Mouse (Mus musculus) midbrain, postnatal 0 days (tissue): ENCODE results near the gene Bcl2a1d. TPM values are rescaled to one million over a fixed set of nuclear protein-coding genes. Genes with fewer than 3 reads are reported as not detected.
"Not testable (repeated sequence)": the region's sequence is repeated elsewhere in the genome, so short reads cannot be mapped to it uniquely, and the experiment has no call there.

Source experiments
- ATAC-seq: fragments of 200-750 bp; cut with Nextera tagmentation; 2 replicates; pipeline ENCODE4 v1.8.0; 2017; ENCODE audit warnings: moderate number of reproducible peaks, mild to moderate bottlenecking, moderate TSS enrichment, moderate library complexity; ENCODE audit not compliant: low FRiP score
- DNase-seq: peaks from one replicate; pipeline ENCODE4 v3.0.0-alpha.2; 2015; ENCODE audit warnings: low spot score
- H3K27ac ChIP-seq: fragments of 300-500 bp; sonication (generic); 2 replicates; pipeline ENCODE4 v1.5.1; 2014; ENCODE audit warnings: low read depth, mild to moderate bottlenecking, low read length, mixed read lengths
- H3K27me3 ChIP-seq: fragments of 300-500 bp; sonication (generic); 2 replicates; pipeline ENCODE4 v1.6.1; 2014; ENCODE audit warnings: low read length, control low read depth, mixed read lengths; ENCODE audit not compliant: insufficient read depth
- H3K36me3 ChIP-seq: fragments of 300-500 bp; sonication (generic); 2 replicates; pipeline ENCODE4 v1.6.1; 2014; ENCODE audit warnings: low read length, control low read depth, mixed read lengths; ENCODE audit not compliant: insufficient read depth
- H3K4me1 ChIP-seq: fragments of 300-500 bp; sonication (generic); 2 replicates; pipeline ENCODE4 v1.6.1; 2014; ENCODE audit warnings: mild to moderate bottlenecking, control low read depth, antibody characterized with exemption, low read length, mixed read lengths; ENCODE audit not compliant: insufficient read depth
- H3K4me2 ChIP-seq: fragments of 300-500 bp; sonication (generic); 2 replicates; pipeline ENCODE4 v1.6.1; 2014; ENCODE audit warnings: low read depth, mild to moderate bottlenecking, low read length, mixed read lengths; ENCODE audit not compliant: poor library complexity, severe bottlenecking
- H3K4me3 ChIP-seq: fragments of 300-500 bp; sonication (generic); 2 replicates; pipeline ENCODE4 v1.5.1; 2014; ENCODE audit warnings: low read depth, mild to moderate bottlenecking, low read length, moderate library complexity
- H3K9ac ChIP-seq: fragments of 300-500 bp; sonication (generic); replicated peaks from 2 replicates; pipeline ENCODE4 v1.6.1; 2014; ENCODE audit warnings: mild to moderate bottlenecking, low read length, moderate library complexity, mixed read lengths; ENCODE audit not compliant: poor library complexity, severe bottlenecking
- H3K9me3 ChIP-seq: fragments of 300-500 bp; sonication (generic); 2 replicates; pipeline ENCODE4 v1.6.1; 2016; ENCODE audit warnings: low read length, control low read depth
- CTCF ChIP-seq: IDR thresholded peaks from 2 replicates; pipeline ENCODE4 v1.5.1; 2016; ENCODE audit warnings: antibody characterized with exemption, mild to moderate bottlenecking
- WGBS: fragments of 180-500 bp; shearing (Covaris S2); extraction: QIAGEN DNeasy Blood & Tissue Kit; methylation state at CpG from one replicate; pipeline ENCODE4 v1.1.7; 2014; 5-methylcytosine and 5-hydroxymethylcytosine counted together
- polyA plus RNA-seq: library from polyadenylated mRNA; unstranded; fragments of >200 nt; fragmentation: Nextera tagmentation; extraction: Ambion mirVana; gene quantifications from 2 replicates; pipeline ENCODE4 v1.2.1, GENCODE M21; 2015
- total RNA-seq: library from RNA; depleted of rRNA; stranded (reverse); fragments of >200 nt; gene quantifications from 2 replicates; pipeline ENCODE4 v1.2.3, GENCODE M21; 2014

Gene Bcl2a1d
- total and polyA plus RNA-seq, 2 experiments from 2014 or later, result not detected

DNA sequence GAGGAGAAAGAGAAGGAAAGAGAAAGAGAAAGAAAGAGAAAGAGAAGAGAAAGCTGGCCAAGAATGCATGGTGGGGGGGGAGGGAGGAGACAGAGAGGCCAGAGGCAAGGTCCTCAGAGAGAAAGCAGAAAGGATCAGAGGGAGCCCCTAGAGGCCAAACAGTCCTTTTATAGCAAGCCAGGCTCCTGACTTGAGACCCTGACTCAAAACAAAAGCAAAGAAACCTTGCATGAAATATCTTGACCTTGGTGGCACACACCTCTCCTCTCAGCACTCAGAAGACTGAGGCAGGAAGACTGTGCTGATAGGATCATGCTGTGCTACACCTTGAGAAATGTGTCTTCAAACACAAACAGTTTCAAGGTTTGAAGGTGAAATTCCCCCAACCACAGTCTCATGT lies 10.1 kb downstream of the Bcl2a1d start:
- not testable (repeated sequence) for H3K27me3 ChIP-seq, DNase-seq, ATAC-seq, H3K36me3 ChIP-seq, H3K4me3 ChIP-seq, H3K9ac ChIP-seq, H3K4me1 ChIP-seq, H3K9me3 ChIP-seq, H3K4me2 ChIP-seq, H3K27ac ChIP-seq

DNA sequence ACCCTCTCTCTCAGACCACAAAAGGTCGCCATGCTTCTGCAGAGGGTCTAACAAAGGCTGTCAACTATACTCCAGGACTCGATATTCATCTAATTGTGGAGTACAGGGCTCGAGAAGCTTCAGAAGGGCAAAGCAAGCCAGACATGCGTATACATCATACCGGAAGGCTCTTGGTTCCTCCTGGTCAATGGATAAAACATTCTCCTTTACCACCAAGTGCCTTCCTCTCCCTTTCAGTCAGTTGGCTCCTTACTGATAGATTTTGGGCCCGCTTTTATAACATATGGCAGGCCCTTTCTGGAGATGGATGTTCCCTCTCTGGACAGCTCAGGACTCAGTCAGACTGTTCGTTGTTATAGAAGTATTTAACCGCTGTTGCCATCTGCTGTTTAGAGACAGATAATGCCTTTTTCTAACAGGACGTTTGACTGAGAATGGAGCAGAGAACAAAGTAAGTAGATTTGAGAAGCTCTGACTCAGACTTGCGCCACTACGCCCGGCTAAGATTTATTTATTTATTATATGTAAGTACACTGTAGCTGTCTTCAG lies 11.7 kb downstream of the Bcl2a1d start, which contains the start of gene Mthfsl:
Gene Mthfsl (minus strand): TSS at position 308 of the 549 bp plus-strand sequence.
- peak; percentile 30 for TF ChIP-seq CTCF
- Histone ChIP-seq H3K4me2 (peak within 1 kb of the TSS; percentile 32; the same call in 1 of the 2 replicates), H3K4me3 (peak within 1 kb of the TSS; percentile 35), H3K27ac (peak within 1 kb of the TSS; percentile 69)
- not testable (repeated sequence) for H3K36me3 ChIP-seq, H3K27me3 ChIP-seq, H3K9me3 ChIP-seq, H3K4me1 ChIP-seq, H3K9ac ChIP-seq
- peak; percentile 81 for ATAC-seq
- 8% methylated on average over 10 of the region's 12 CpGs for WGBS
- DNase-seq, result peak; percentile 10

DNA sequence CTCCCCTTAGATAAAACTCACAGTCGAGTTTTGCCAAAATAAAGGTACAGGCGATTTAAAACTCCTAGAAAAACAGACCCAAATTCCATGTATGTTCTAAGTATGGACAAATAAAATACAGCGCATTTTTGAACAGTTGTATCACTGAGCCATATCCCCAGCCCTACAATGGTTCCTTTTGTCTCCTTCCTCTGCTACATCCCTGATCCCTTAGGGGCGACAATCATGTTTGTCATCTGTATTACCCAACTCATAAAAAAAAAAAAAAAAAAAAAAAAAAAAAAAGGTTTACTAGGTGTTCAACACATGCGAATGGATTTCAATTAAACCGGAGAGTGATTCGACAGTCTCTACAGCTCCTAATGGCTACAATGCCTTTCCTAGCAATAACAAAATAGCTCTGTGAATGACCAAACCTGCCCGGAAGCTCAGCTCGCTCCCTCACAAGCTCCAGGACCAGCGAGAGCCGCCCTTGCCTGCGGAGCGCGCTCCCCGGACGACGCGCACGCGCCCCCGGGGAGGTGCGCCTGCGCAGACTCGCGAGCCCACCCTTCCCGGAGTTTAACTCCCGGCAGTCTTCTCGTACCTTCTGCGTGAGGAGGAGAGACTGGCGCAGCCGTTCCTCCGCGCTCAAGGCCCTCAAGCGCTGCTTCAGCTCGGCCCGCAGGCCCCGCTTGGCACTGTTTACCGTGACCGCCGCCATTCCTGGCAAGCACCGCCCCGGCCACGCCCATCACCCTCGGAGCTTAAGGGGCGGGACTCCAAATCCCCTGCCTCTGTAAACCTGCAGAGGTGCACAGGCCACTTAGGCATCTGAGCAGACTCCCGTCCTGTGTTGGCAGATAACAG lies 12.4 kb downstream of the Bcl2a1d start:
- H3K27me3 ChIP-seq, H3K4me1 ChIP-seq, H3K36me3 ChIP-seq, H3K9ac ChIP-seq, H3K9me3 ChIP-seq: not testable (repeated sequence)
- peak overlapping the region; percentile 28; the same call in 1 of the 2 replicates for H3K4me2 ChIP-seq
- H3K27ac ChIP-seq, result peak overlapping the region; percentile 47; the same call in 1 of the 2 replicates
- peak overlapping the region; percentile 35 for H3K4me3 ChIP-seq
- ATAC-seq (peak; percentile 93), DNase-seq (peak; percentile 42)
- WGBS, result 8% methylated on average over 12 of the region's 46 CpGs

DNA sequence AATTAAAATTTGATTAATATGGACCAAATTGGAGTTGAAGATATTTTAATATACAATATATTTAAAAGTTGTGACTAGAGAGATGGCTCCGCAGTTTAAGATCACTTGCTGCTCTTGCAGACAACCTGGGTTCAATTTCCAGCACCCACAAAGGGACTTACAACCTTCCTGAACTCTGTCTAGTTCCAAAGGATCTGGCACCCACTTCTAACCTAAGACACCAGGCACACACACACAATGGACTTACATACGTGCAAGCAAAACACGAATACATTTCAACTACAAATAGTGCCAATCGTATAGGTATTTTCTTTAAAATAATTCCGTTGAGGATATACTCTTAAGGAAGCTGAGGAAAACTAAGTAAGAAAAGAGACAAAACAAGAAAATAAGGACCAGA lies 13.1 kb downstream of the Bcl2a1d start:
- not testable (repeated sequence) for H3K9ac ChIP-seq

DNA sequence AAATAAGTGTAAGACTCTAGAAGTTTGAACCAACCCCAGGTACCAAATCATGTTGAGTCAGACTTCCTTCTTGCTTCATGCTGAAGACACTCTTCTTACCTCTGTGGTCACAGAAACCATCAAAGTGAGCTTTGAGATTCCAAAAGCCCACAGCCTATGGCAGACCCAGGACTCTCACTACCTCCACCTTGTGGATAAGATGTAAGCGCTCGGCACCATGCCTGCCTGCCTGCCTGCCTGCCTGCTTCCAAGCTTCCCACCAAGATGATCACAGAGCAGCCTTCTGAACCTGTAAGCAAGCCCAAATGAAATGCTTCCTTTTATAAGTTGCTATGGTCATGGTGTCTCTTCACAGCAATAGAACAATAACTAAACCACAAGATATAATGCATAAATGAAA lies 13.6 kb downstream of the Bcl2a1d start:
- H3K4me1 ChIP-seq, H3K4me2 ChIP-seq, H3K27me3 ChIP-seq, H3K9me3 ChIP-seq, H3K27ac ChIP-seq, ATAC-seq, H3K9ac ChIP-seq, H3K4me3 ChIP-seq, H3K36me3 ChIP-seq: not testable (repeated sequence)
- TF ChIP-seq CTCF, result peak; percentile 43
- 20% methylated on average over 2 of the region's 2 CpGs for WGBS
- DNase-seq, result peak; percentile 17

More for the DNA sequence above, 13.1 kb downstream of the Bcl2a1d start:
- Histone ChIP-seq H3K4me2 (peak overlapping the region; percentile 28; the same call in 1 of the 2 replicates), H3K4me3 (peak overlapping the region; percentile 35; the same call in 1 of the 2 replicates)
- whole genome bisulfite sequencing, result 59% methylated on average over 5 of the region's 5 CpGs
- not testable (repeated sequence) for H3K9me3 ChIP-seq, DNase-seq, H3K4me1 ChIP-seq, H3K27ac ChIP-seq, ATAC-seq, H3K27me3 ChIP-seq, H3K36me3 ChIP-seq

DNA sequence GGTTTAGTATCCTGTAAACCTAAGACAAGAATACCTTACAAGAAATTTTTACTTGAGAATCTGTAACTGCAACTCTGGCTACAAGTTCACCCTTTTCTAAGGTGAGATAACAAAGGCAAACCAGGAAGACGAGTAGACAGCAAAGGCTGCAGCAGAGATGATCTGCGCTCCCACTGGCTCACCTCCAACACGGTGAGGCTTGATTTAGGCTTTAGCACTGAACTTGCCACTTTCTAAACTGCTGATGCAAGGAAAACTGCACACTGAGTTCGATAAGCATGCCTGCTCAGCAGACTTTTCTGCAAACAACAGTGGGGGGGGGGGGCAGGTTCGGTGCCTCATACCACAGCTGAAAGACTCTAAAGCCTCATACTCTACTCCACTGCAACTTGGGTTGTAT lies 17.2 kb downstream of the Bcl2a1d start:
- not testable (repeated sequence) for ATAC-seq, H3K27ac ChIP-seq, H3K36me3 ChIP-seq, H3K9me3 ChIP-seq, H3K4me2 ChIP-seq, H3K4me3 ChIP-seq, H3K9ac ChIP-seq, H3K4me1 ChIP-seq, DNase-seq, H3K27me3 ChIP-seq
- WGBS, result 89% methylated on average over 5 of the region's 5 CpGs

DNA sequence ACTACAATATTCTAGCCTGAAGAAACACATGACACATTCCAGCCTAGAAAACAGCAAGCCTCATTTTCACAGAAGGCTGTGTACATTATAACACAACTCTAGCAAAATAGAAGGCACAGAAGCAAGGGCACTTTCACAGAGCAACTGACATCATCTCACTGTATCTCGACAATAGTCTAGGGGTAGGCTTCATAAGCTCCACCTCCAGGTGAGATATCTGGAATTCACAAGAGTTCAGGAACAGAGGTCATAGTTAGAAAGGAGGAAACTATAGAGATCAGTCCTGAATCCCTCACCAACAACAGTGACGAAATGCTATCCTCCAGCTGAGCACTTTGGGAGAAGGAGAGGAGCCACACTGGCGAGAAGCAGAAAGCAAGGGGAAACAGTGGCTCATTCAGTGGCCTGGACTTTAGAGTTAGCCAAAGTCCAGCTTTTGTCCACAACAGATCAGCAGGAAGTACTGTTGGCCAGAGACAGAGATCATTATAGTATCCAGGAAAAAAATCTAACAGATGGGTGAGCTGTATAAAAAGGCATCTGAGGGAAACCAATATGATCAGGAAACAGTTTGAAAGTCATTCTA lies 19.5 kb downstream of the Bcl2a1d start:
- not testable (repeated sequence) for H3K36me3 ChIP-seq, H3K9me3 ChIP-seq, H3K4me2 ChIP-seq, H3K27me3 ChIP-seq, H3K4me1 ChIP-seq, ATAC-seq, H3K9ac ChIP-seq, DNase-seq, H3K27ac ChIP-seq, H3K4me3 ChIP-seq
- 91% methylated on average over 3 of the region's 3 CpGs for WGBS

DNA sequence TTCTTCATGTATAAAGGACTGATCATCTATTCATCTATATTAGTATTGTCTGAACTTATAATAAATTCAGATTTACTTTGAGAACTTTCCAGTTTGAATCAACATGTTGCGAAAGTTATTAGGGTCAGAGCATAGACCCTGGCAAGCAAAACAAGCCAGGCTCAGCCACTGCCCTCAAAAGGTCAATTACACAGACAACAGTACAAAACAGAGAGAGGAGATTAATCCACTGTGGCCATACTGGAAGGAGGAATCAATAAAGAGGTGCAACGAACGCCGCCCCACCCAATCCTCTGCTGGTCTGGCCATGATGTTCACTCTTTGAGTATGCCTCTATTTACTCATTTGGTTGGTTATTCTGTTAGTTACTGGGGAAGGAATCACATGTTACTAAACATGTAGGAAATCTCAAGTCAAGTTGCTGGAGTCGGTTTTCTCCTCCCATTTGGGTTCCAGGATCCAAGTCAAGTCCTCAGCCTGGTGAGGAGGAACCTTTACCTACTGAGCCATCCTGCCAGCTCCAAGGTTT lies 20.7 kb downstream of the Bcl2a1d start:
- not testable (repeated sequence) for H3K36me3 ChIP-seq, ATAC-seq, H3K4me3 ChIP-seq, H3K9me3 ChIP-seq, H3K4me1 ChIP-seq, H3K27me3 ChIP-seq, H3K4me2 ChIP-seq, H3K9ac ChIP-seq, DNase-seq, H3K27ac ChIP-seq
- 88% methylated on average over 4 of the region's 5 CpGs for WGBS
